Mouse (Mus musculus) heart, embryonic 15.5 days (tissue): ENCODE data around the gene 4930558C23Rik. TPM values are rescaled to one million over a fixed set of nuclear protein-coding genes. Genes with fewer than 3 reads are reported as not detected.
"Not testable (repeated sequence)": the region's sequence is repeated elsewhere in the genome, so short reads cannot be mapped to it uniquely, and the experiment has no call there.

Experiments
- ATAC-seq: fragments of 200-750 bp; cut with Nextera tagmentation; replicated peaks from 2 replicates; pipeline ENCODE4 v1.8.0; 2017; ENCODE audit warnings: low read depth, moderate TSS enrichment; ENCODE audit not compliant: insufficient number of reproducible peaks, insufficient read depth, low FRiP score
- H3K27ac ChIP-seq: fragments of 300-500 bp; sonication (generic); 2 replicates; pipeline ENCODE4 v1.5.1; 2015; ENCODE audit warnings: mild to moderate bottlenecking, inconsistent platforms
- H3K27me3 ChIP-seq: fragments of 300-500 bp; sonication (generic); 2 replicates; pipeline ENCODE4 v1.6.1; 2015; ENCODE audit warnings: inconsistent platforms
- H3K36me3 ChIP-seq: fragments of 300-500 bp; sonication (generic); 2 replicates; pipeline ENCODE4 v1.6.1; 2015; ENCODE audit warnings: mild to moderate bottlenecking, inconsistent platforms
- H3K4me1 ChIP-seq: fragments of 300-500 bp; sonication (generic); replicated peaks from 2 replicates; pipeline ENCODE4 v1.6.1; 2015; ENCODE audit warnings: inconsistent platforms
- H3K4me2 ChIP-seq: fragments of 300-500 bp; sonication (generic); 2 replicates; pipeline ENCODE4 v1.6.1; 2015; ENCODE audit warnings: inconsistent platforms, mild to moderate bottlenecking, moderate library complexity
- H3K4me3 ChIP-seq: fragments of 300-500 bp; sonication (generic); 2 replicates; pipeline ENCODE4 v1.5.1; 2015; ENCODE audit warnings: mild to moderate bottlenecking, inconsistent platforms
- H3K9ac ChIP-seq: fragments of 300-500 bp; sonication (generic); 2 replicates; pipeline ENCODE4 v1.6.1; 2015; ENCODE audit warnings: mild to moderate bottlenecking, inconsistent platforms
- H3K9me3 ChIP-seq: fragments of 300-500 bp; sonication (generic); replicated peaks from 2 replicates; pipeline ENCODE4 v1.6.1; 2016; ENCODE audit warnings: inconsistent platforms
- WGBS: fragments of 180-500 bp; shearing (Covaris S2); methylation state at CpG from one replicate; pipeline ENCODE4 v1.1.7; 2015; ENCODE audit warnings: mixed read lengths; 5-methylcytosine and 5-hydroxymethylcytosine counted together
- polyA plus RNA-seq: library from polyadenylated mRNA; unstranded; fragments of >200 nt; fragmentation: Nextera tagmentation; extraction: Ambion mirVana; gene quantifications from 2 replicates; pipeline ENCODE4 v1.2.1, GENCODE M21; 2015

The 4930558C23Rik gene
- polyA plus RNA-seq, 1 experiment from 2014 or later, result not detected

GRCm38 (mm10) chr3:95360276-95360675 lies 42.4 kb downstream of the 4930558C23Rik start:
- H3K4me2 ChIP-seq, H3K4me1 ChIP-seq, H3K36me3 ChIP-seq, ATAC-seq, H3K4me3 ChIP-seq, H3K9me3 ChIP-seq, H3K27ac ChIP-seq, H3K9ac ChIP-seq, H3K27me3 ChIP-seq: not testable (repeated sequence)
- WGBS, result 68% methylated on average over 3 of the region's 3 CpGs

- H3K9me3 ChIP-seq, result no peaks in the 10 kb centered on the region
- no peaks in the 10 kb centered on the region for H3K27me3 ChIP-seq
- 91% methylated on average over 2 of the region's 2 CpGs for WGBS
- no peaks in the 10 kb centered on the region for H3K4me1 ChIP-seq
- H3K4me2 ChIP-seq, result no peak overlapping the region
- H3K36me3 ChIP-seq, result peaks cover 10% of the 10 kb centered on the region
- H3K27ac ChIP-seq, result no peak overlapping the region
- H3K9ac ChIP-seq, result no peak overlapping the region
- H3K4me3 ChIP-seq, result no peak overlapping the region
- no peak for ATAC-seq
Observed at GRCm38 (mm10) chr3:95357746-95358145, 44.9 kb downstream of the 4930558C23Rik start.

- ATAC-seq, result peak; percentile 91
- peaks cover 17% of the 10 kb centered on the region for H3K36me3 ChIP-seq
- not testable (repeated sequence) for H3K27me3 ChIP-seq, H3K9me3 ChIP-seq, H3K4me1 ChIP-seq
- peak within 1 kb of the TSS; percentile 63; the same call in 1 of the 2 replicates for H3K27ac ChIP-seq
- peak within 1 kb of the TSS; percentile 58 for H3K9ac ChIP-seq
- peak within 1 kb of the TSS; percentile 56 for H3K4me3 ChIP-seq
- under 1% methylated on average over 32 of the region's 57 CpGs for WGBS
- peak within 1 kb of the TSS; percentile 55 for H3K4me2 ChIP-seq
Observed at GRCm38 (mm10) chr3:95356701-95357449, 45.8 kb downstream of the 4930558C23Rik start, which contains the start of gene Setdb1. Gene Setdb1 (minus strand): TSS chr3:95357202.

- WGBS, result 20% methylated on average over 12 of the region's 19 CpGs
- H3K27me3 ChIP-seq, ATAC-seq, H3K9ac ChIP-seq, H3K27ac ChIP-seq, H3K9me3 ChIP-seq, H3K4me1 ChIP-seq: not testable (repeated sequence)
- Histone ChIP-seq H3K4me3 (peak overlapping the region; percentile 56), H3K36me3 (peaks cover 22% of the 10 kb centered on the region), H3K4me2 (peak overlapping the region; percentile 55)
Observed at GRCm38 (mm10) chr3:95355911-95356544, 46.6 kb downstream of the 4930558C23Rik start.

GRCm38 (mm10) chr3:95349491-95349890 lies 53.1 kb downstream of the 4930558C23Rik start:
- no peak overlapping the region for H3K9ac ChIP-seq
- no peaks in the 10 kb centered on the region for H3K9me3 ChIP-seq
- no peak overlapping the region for H3K4me2 ChIP-seq
- H3K4me1 ChIP-seq, result no peaks in the 10 kb centered on the region
- H3K36me3 ChIP-seq, result peaks cover 80% of the 10 kb centered on the region
- no peak overlapping the region for H3K4me3 ChIP-seq
- ATAC-seq, result no peak
- no peaks in the 10 kb centered on the region for H3K27me3 ChIP-seq
- H3K27ac ChIP-seq, result no peak overlapping the region

GRCm38 (mm10) chr3:95348343-95348742 lies 54.3 kb downstream of the 4930558C23Rik start:
- H3K4me1 ChIP-seq, H3K27ac ChIP-seq, H3K27me3 ChIP-seq, H3K4me3 ChIP-seq, H3K4me2 ChIP-seq, H3K9ac ChIP-seq, H3K9me3 ChIP-seq, ATAC-seq: not testable (repeated sequence)
- peaks cover 77% of the 10 kb centered on the region for H3K36me3 ChIP-seq
- WGBS, result 93% methylated on average over 5 of the region's 5 CpGs

GRCm38 (mm10) chr3:95346454-95346853 lies 56.2 kb downstream of the 4930558C23Rik start:
- Histone ChIP-seq H3K4me2 (no peak overlapping the region), H3K4me1 (no peaks in the 10 kb centered on the region), H3K4me3 (no peak overlapping the region), H3K36me3 (peaks cover 77% of the 10 kb centered on the region), H3K27ac (no peak overlapping the region), H3K27me3 (no peaks in the 10 kb centered on the region), H3K9me3 (no peaks in the 10 kb centered on the region), H3K9ac (no peak overlapping the region)
- WGBS, result 90% methylated on average over 7 of the region's 7 CpGs
- ATAC-seq, result no peak

GRCm38 (mm10) chr3:95343356-95344000 lies 59.2 kb downstream of the 4930558C23Rik start:
- WGBS, result 96% methylated on average over 9 of the region's 9 CpGs

GRCm38 (mm10) chr3:95338251-95338650 lies 64.4 kb downstream of the 4930558C23Rik start:
- H3K4me1 ChIP-seq, result no peaks in the 10 kb centered on the region
- no peaks in the 10 kb centered on the region for H3K9me3 ChIP-seq
- peaks cover 84% of the 10 kb centered on the region for H3K36me3 ChIP-seq
- H3K27ac ChIP-seq, result no peak overlapping the region
- 91% methylated on average over 4 of the region's 4 CpGs for WGBS
- H3K4me3 ChIP-seq, result no peak overlapping the region
- H3K4me2 ChIP-seq, result no peak overlapping the region
- ATAC-seq, result no peak
- H3K27me3 ChIP-seq, result no peaks in the 10 kb centered on the region
- no peak overlapping the region for H3K9ac ChIP-seq

More at GRCm38 (mm10) chr3:95343356-95344000, 59.2 kb downstream of the 4930558C23Rik start:
- H3K27me3 ChIP-seq, H3K27ac ChIP-seq, H3K4me3 ChIP-seq, H3K9ac ChIP-seq, H3K4me2 ChIP-seq, H3K9me3 ChIP-seq, H3K4me1 ChIP-seq, ATAC-seq: not testable (repeated sequence)
- H3K36me3 ChIP-seq, result peaks cover 82% of the 10 kb centered on the region

- Histone ChIP-seq H3K27me3 (no peaks in the 10 kb centered on the region), H3K4me3 (no peak overlapping the region), H3K9me3 (no peaks in the 10 kb centered on the region), H3K4me2 (no peak overlapping the region), H3K36me3 (peaks cover 84% of the 10 kb centered on the region), H3K4me1 (no peaks in the 10 kb centered on the region), H3K9ac (no peak overlapping the region), H3K27ac (no peak overlapping the region)
- no peak for ATAC-seq
- WGBS, result 95% methylated on average over 4 of the region's 4 CpGs
Observed at GRCm38 (mm10) chr3:95337345-95337744, 65.3 kb downstream of the 4930558C23Rik start.
